Mouse (Mus musculus) spleen, adult 18-20 months (tissue): ENCODE data around the gene Dnajb1.
"Not testable (repeated sequence)": the region's sequence is repeated elsewhere in the genome, so short reads cannot be mapped to it uniquely, and the experiment has no call there.

ENCODE experiments used
- DNase-seq, 2 experiments: peaks; one replicate each; pipeline ENCODE4 v3.0.0; 2022; ENCODE audit warnings: mixed read lengths in 2 of 2

Dnajb1 gene

DNA sequence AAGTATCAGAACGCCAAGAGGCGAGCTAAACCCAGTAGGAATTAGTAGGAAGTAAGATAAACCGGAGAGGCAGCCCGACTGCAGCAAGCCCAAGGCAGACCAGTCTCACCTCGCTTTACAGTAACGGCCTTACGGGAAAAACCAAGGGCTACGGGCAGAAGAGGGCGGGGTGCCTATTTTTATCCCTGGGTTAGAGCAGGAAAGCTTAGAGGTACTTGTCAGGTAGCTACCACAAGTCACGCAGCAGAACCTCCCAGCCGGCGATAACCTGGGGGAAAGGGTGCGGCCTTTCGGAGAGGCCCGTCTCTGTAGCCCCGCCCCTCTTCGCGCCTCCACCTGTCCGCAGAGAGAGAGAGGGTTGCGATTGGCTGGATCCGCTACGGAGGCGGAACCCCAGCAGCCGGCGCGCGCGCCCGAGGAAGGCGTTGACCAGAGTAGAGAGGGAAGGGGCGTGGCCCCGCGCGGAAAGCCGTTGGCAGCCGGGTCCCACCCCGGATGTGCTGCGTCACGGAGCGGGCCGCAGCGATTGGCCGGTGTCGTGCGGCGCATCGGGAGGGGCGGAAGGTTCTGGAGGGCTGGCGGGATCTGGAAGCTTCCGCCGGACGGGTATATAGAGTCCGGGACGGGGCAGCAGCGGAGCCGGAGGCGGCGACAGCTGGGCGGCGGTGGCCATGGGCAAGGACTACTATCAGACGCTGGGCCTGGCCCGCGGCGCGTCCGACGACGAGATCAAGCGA is at the start of gene Dnajb1, which contains the start of gene Tecr:
Gene Dnajb1 (plus strand): TSS at position 533 of the 737 bp plus-strand sequence.
Gene Tecr (minus strand): TSS at position 311 of the 737 bp plus-strand sequence.
- peak; percentile 99 to 100 for DNase-seq

DNA sequence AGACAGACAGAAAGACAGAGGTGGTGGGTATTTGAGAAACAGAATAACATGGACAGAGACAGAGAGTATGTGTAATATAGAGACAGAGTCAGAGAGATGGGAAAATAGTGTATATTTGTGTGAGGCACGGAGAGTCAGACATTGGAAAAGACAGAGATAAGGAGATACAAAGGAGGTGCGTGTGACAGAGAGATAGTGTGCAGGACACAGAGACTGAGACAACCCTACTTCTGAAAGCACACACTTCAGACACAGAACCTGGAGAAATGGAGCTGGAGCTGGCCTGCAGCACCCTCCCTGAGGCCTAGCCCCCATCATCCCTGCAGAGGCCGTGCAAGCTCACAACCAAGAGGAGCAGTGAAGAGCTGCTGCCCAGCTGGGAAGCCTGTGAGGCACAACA is 45.3 kb upstream of the Dnajb1 start:
- DNase-seq = no peak

DNA sequence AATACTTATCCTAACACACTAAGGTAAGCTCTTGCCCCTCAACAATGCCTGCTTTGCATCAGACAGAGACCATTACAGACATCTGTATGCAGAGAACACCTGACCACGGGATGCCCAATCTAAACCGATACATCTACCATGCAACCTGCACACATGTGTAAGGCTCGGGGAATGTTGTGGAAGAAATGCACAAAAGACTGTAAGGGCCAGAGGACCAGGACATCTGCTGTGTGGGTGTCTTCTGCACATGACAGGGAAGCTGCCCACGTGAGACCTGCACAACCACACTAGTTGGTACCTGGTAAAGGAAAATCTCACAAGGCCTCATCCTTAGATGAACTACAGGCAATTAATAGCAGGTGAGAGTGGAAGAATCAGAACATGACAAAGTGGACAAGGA is 44.7 kb upstream of the Dnajb1 start:
- DNase-seq = no peak

DNA sequence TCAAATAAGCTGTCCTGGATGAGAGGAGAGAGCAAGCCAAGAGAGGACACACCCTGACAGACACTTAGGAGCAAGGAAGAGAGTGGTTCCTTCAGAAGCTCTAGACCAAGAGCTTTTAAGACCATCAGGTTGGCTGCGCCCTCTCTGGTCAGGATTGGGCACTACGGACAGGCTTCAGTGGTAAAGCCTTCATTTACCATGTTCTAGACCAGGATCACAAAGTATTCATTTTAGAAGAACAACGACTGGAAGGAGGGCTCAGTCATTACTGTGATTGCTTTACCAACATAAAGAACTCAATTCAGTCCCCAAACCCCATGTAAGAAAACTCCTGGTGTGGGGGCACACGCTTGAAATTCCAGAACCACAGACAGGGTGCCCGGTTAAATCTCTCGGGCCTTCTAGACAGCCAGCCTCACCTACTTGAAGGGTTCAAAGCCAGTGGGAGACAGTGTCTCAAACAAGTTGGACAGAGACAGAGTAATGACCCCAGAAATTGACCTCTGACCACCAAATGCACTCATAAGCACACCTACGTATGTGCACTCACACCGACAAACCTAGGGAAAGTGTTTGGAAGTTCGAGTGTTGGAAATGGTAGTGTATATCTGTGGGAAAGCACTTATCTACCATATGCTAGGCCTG is 42.1 kb upstream of the Dnajb1 start:
- no peak for DNase-seq

DNA sequence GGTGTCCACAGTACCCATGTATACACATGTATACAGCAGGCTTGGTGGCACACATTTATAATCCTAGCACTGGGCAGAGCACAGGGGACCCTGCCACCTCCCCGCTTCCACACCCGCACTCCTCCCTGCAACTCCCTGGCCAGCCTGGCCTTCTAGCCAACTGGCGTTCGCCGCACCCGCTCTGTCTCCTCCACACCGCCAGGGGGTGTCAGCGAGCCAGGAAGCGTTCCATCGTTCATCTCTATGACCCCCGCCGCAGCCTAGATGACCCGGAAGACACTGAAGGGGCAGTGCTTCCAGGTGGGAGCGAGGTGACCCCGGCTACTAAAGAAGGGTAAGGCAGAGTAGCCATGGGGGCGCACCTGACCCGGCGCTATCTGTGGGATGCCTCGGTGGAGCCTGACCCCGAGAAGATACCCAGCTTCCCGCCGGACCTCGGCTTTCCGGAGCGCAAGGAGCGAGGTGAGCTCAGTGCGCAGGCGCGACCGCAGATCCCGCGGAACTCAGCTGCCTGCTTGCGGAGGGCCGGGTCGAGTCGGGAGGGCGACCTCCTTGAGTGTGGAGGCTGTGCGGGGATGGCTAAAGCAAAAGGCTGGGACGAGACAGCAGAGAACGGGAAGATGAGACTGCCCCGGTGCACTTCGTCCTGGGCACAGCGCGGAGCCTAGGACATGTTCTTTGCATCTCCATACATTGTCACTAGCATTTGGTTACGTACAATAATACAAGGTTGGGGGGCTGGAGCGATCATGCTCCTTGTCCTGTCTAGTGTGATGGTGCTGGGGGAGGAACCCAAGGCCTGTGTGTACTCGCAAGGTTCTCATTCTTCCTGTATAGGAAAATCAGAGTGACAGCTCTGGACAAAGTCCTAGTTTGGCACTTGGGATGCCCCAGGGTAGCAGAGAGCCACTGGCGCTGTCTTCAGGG is 41.3 kb upstream of the Dnajb1 start, which contains the start of gene Ndufb7:
Gene Ndufb7 (plus strand): TSS at position 203 of the 927 bp plus-strand sequence.
- DNase-seq = peak; percentile 89 to 96

DNA sequence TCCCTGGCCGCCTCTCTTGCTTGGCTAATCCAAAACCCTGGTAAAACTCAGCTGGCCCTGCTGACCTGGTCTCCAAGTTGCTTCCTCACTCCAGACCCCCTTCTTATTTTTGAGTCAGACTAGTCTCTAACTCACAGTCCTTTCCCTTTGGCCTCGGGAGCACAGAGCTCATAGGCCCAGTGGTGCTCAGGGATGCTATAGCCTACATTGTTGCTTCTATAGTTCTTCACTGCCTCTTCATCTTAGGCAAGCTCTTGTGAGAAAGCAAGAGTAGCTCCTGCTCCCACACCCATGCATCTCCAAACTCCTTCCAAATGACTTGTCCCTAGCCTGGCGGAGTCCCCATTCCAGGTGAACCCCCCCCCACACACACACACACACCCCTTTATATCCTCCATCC is 40.3 kb upstream of the Dnajb1 start:
- DNase-seq = no peak

DNA sequence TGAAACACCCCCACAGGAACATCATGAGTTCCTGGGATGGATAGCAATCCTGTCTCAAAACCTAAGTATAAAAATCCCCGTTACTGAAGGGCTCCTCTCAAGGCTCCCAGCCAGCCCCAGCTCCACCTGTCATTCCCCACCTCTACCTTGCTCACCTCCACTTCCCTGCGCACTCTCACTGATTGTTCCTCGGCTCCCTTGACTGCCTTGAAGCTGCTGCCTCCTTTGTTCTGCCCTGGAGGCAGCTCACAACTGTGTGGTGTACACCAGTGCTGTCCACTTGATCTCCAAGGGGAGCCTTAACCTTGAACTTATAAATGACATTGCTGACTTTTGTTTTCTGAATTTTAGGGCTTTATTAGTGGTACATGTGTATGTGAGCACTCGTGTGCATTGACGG is 39.9 kb upstream of the Dnajb1 start:
- no peak for DNase-seq

DNA sequence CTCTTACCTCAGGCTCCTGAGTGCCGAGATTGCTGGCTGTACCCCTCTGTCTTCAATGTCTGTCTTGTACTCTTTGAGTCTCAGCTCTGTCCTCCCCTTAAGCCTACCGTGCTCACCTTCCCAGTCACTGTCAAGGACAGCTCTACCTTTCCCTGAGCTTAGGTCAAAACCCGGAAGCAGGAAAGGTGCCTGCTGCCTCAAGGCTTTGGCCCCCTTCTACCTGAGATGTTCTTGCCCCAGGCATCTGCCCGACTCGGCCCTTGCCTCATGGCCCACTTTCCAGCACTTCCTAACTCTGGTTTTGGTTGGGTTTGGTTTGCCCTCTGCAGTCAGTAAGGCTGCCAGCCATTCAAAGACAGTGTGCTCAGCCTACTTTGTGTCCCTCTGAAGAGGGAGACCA is 39.2 kb upstream of the Dnajb1 start:
- no peak for DNase-seq

DNA sequence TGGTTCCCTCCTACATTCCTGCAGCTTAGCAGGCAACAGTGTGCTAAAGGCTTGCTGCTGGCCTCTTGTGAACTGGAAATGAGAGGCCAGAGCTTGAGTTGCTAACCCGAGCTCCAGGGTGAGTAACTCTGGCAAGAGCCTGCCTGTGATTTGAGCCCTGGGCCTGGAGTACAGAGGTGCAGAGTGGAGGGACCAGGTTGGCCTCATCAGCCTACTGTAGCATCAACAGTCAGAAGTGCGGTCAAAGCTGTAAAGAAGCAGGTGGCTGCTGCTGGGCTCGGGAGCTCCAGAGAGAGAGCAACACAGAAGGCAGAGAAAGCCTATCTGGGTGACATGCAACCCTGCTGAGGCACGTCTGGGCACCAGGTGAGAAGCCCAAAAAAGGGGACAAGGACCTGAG is 38.8 kb upstream of the Dnajb1 start:
- no peak for DNase-seq

DNA sequence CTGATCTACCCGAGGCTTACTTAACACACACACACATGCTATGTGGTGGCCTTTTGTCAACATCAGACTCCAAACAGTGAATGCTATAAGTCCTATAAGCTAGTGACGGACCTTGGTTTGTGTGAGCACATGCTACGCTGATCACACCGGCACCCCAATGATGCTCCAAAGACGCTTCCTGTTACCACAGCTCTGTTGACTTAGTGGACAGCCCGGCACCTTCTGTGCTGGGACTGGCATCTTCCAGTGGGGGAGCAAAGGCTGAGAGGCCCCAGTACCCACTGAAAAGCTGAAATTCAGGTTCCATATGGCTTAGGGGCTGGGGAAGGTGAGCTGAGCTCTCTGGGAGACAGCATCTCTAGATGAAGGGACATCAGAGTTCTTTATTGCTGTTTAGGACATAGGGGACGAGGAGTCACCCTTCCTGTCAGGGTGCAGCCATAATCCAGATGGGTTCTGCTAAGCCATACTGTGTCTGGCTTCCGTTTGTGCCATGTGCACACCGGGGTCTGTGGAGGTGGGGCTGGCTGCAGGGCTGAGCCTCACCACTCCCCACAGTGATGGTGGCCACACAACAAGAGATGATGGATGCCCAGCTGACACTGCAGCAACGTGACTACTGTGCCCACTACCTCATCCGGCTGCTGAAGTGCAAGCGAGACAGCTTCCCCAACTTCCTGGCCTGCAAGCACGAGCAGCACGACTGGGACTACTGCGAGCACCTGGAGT is 37.6 kb upstream of the Dnajb1 start:
- DNase-seq = no peak

DNA sequence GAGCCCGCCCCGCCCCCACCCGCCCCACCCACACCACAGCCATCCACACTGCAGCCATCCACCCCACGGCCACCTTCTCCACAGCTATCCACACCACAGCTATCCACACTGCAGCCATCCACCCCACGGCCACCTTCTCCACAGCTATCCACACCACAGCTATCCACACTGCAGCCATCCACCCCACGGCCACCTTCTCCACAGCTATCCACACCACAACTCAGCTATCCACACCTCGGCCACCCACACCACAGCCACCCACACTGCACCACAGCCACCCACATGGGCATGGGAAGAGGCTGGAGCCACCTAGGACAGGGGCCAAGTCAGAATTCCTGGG is 37.0 kb upstream of the Dnajb1 start:
- DNase-seq = not testable (repeated sequence)

DNA sequence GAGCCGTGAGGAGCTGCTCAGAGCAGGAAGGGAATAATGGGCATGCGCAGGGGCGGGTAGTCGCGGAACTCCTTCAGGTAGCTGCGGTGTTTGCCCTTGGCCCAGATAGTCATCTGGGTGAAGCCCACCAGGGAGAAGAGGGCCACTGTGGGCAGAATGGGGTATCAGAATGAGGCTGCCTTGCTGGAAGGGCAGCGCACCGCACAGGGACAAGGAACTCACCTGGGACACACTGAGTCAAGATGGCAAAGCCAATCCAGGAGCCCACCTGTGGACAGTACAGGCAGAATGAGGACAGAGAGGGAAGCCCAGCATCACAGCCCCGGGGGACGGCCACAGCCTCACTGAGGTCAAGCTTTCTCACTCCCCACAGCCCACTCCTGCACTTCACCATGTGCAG is 36.2 kb upstream of the Dnajb1 start:
- DNase-seq = no peak

DNA sequence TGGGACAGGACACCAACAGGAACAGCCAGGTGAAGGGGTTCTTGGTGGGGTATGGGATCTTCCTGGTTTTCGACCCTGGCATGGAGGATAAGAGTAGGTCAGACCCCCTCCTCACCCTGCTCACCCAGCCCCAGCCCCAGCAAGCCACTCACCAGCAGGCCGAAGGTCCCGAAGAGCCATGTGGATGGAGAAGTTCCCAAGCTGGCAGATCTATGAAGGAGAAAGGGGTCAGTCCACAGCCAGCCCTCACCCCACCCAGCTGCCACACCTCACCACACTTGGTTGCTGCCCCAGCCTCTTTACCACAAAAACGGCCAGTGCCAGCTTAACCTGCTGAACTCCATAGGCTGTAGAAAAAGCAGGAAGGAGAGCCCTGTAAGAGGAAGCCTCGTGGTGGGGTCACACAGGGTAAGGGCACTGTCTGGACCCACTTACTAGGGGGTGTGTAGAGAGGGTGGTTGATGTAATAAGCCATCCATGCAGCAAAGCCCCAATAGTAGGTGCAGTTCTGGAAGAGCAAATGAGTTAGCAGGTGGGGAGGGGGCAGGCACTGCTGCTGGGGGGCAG is 35.7 kb upstream of the Dnajb1 start:
- no peak for DNase-seq

DNA sequence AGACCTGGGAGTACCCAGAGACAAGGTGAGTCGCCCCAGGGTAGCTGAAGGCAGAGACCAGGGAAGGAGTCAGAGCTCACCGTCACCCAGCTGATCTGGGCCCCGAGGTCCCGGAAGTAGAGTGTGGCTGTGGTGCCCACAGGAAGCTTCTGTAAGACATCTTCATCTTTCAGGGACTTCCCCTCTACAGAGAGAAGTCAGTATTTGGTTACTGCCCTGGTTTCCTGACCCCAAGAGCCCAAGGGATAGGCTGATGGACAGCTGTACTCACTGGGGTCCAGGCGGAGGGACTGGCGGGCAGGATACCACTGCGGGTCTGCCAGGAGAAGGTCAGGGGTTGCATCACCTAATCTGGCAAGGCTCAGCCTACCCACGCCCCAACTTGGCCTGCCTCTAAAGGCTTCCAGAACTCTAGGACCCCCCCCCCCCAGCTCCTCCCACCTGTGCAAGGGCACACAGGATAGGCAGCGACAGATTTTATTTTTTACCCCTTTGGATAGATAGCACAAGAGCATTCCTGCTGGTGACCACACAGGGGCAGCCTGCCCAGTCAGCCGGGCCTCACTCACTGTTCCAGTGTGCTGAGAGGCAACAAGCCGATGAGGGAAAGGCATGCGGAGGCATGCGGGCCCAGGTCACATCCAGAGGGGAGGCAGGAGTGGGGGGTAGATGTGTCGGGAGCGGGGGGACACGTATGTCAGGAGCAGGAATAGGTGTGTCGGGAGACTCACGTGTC is 34.7 kb upstream of the Dnajb1 start:
- DNase-seq = peak; percentile 63 to 66

DNA sequence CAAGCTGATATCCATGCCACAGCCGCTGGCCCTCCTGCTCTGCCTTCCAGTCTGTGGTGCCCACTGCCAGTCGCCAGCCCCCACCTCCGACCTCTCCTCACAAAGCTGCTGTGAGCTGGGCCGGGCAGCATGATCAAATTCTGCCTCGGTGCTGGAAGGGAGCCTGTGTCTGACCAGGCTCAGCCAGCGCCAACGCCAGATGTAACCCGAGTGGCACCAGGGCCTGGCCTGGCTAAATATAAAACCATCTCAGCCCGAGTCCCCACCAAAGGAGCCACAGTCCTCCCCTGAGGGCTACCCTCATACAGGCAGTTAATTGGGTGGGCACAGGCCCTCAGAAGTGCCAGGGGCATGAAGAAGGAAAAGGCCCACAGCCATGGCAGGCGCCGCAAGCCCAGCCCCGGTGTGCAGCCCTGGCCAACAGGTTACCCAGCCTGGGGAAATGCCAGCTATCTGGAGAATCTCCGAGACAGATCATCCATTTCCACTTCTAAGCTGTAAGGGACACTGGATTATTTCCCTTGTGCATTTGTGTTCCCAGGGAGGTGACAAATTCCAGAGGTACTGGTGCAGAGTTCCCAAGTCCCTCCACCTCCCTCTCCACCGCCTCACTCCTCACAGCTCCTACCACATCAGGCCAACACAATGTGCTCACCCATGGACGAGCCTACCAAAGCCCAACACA is 33.2 kb upstream of the Dnajb1 start:
- DNase-seq = no peak

DNA sequence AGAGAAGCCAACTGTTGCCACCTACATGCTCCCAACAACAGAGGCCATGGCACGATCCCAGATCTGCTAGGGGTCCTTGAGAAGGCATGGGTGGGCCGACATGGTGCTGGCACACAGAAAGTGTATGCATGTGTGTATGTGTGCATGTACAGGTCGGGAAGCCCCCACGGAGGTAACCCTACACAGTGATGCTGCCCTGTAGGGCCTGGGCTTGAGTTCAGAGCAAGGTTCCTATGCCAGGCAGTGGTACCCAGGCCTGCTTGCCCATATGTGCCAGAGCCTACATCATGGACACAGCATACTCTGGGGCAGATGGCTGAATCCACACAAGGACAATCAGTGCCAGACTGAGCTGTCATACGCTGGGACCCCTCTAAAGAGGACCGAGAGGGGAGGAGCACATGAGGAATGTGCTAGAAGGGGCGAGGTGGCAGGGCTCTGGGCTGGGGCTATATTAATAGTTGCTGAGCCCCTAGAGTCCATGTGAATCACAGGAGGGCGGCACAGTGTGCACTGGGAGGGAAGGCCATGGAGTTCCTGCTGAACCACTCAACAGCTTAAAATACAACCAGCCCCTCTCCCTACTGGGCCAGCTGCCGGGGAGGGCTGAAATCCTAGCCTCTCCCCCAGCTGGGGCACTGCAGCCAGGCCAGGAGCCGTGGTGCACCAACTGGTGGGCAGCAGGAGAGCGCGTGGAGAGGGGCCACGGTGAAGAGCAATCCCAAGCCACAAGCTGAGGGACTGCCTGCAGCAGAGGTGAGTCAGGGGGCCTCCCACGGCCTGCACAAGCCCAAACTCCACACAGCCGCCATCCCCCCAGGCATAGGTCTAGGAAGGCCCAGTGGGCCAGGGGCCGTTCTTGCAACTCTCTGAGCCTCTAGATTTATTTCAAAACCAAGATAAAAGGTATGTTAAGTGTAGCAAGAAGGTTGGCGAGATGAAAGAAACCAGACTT is 32.2 kb upstream of the Dnajb1 start:
- DNase-seq = no peak

DNA sequence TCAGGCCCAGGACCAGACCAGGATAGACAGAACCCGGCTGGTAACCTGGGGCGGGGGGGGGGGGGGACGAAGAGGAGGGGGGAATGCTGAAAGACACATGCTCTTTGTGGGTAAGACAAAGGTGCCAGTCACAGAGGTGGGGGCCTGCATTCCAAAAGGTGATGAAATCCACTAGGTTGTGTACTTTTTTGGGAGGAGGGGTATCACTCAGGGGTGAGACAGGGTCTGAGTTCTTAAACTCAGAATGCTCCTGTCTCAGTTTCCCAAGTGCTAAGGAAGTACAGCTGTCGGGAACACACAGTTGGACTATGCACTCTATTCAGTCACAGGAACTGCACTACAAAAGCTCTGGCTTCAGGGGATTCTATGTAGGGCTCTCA is 31.5 kb upstream of the Dnajb1 start:
- no peak for DNase-seq

DNA sequence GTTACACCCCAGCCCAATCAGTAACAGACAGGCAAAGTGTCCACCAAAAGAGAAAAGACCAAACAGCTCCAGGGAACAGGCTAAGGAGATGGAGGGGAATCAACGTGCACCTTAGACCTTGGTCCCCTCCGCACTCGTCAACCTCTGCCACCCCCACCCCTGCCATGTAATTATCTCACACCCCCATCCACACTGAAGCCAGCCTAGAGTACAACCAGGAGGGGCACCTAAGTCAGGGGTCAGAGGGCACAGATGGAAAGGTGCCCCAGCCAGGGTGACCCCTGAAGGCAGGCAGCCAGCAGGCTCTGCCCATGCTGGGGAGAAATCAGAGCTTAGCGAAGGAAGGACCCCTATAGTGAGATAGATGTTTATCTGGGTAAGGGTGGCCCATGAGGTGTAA is 31.1 kb upstream of the Dnajb1 start:
- no peak for DNase-seq

DNA sequence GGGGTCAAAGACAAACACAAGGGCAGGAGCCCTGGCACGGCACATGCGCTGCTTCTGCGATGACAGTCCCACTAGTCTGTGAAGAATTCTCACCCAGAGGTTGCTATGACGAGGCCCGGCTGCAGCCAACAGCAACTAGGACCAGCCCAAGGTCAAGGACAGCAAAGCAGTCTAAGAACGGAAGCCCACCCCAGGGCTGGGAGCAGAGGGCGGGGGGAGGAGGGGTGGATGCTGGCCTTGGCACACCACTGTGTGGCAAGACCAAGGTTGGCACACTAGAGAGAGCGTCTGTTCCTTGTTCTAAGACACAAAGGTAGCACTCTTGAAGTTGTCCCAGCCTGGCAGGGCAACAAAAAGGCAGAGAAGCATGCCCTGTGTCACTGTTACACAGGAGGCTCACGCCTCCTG is 30.6 kb upstream of the Dnajb1 start:
- no peak for DNase-seq
